Mouse (Mus musculus) heart, postnatal 0 days (tissue): Measurements from ENCODE around the gene Ccnf.

ENCODE experiments used
- CTCF ChIP-seq: IDR thresholded peaks from 2 replicates; pipeline ENCODE4 v1.5.1; 2016; ENCODE audit warnings: antibody characterized with exemption, control low read depth, low read depth
- EP300 ChIP-seq: IDR thresholded peaks from 2 replicates; pipeline ENCODE4 v1.6.1; 2016; ENCODE audit warnings: antibody characterized with exemption, low read depth

DNA sequence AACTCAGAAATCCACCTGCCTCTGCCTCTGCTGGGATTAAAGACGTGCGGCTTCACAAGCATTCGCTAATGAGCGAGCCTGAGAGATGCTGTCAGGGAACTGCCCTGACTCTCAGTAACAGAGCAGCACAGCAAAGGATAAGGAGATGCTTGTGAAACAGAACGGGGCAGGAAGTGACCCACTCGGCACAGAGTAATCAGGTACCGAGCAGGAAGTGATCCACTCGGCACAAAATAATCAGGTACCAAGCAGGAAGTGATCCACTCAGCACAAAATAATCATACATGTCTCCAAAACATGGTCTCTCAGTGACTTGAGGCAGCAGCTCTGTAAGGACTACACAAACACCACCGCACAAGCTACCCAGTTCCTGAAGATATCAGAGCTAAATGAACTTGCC, 37.2 kb upstream of the Ccnf start:
- no peak for TF ChIP-seq EP300
- no peak for TF ChIP-seq CTCF
